Mouse (Mus musculus) ES-Bruce4 (cell line): ENCODE measurements at regions not wholly inside any gene's neighbourhood (a gene's known extent, or its start where the extent isn't known, plus 50 kb on each side); places are given as distances from the start of the nearest gene placed in this dataset.

Experiments
- CTCF ChIP-seq: IDR thresholded peaks from one replicate; pipeline ENCODE4 v1.8.1; 2011; ENCODE audit warnings: low read depth, low read length
- POLR2A ChIP-seq: IDR thresholded peaks from one replicate; pipeline ENCODE4 v1.8.1; 2011; ENCODE audit warnings: low read length; ENCODE audit not compliant: insufficient read depth

- TF ChIP-seq CTCF (no peak), POLR2A (no peak)
These were observed 175.6 kb upstream of the Cadm1 start for GRCm38 (mm10) chr9:47354423-47354822.
